Mouse (Mus musculus) heart, adult 2 months (tissue): ENCODE measurements around the gene Pcsk6.

ENCODE experiments used
- CTCF ChIP-seq: fragments of 200-600 bp; IDR thresholded peaks from 2 replicates; pipeline ENCODE4 v1.8.1; 2022; ENCODE audit warnings: antibody characterized with exemption, mild to moderate bottlenecking, moderate library complexity
- POLR2A ChIP-seq: fragments of 200-500 bp; IDR thresholded peaks from 2 replicates; pipeline ENCODE4 v1.6.1; 2011; ENCODE audit warnings: mild to moderate bottlenecking, low read depth, low read length, control low read depth; ENCODE audit not compliant: insufficient read depth

- TF ChIP-seq POLR2A (no peak), CTCF (no peak)
Observed at GRCm38 (mm10) chr7:66087652-66088051, 226.1 kb downstream of the Pcsk6 start.
